22 mouse cellular contexts compared by ENCODE assay signal in the genomic region with DNA sequence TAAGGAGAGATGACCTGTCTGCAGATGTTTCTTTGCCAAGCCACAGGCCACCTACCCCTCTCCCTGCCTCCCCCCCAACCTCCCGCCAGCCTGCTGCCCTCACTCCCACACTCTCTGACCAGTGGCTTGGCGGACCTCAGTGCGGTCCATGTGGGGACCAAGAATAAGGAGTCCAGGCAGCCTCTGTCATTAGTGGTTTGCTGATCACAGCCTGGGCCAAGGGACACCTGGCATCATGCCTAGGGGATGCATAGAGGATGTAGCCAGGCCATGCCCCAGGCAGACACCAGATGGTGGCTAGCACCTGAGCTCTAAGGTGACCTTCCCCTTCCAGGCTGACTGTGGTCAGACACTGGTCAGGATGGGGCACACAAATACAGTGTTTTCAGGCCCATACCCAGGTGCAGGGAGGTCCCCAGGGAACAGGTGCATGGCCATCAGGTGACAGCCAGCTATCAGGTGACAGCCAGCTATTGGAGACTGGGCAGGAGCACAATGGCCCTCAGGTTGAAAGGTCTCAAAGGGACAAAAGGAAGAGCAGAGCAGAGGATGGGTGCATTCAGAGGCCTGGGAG. TPM values are rescaled to one million over a fixed set of nuclear protein-coding genes. Genes with fewer than 3 reads are reported as not detected.
DNase-seq lines count a peak whose midpoint lies in the region; ATAC-seq and TF ChIP-seq lines count a peak whose summit lies in the region.
"Had no signal": no experiment of that assay in that cellular context is flagged by ENCODE, and none has a peak within 500 bp of the region (broad histone marks: within the 10 kb centered on the region; RNA-seq: fewer than 3 reads in every experiment).

No protein-coding gene starts in this region.

- intact Hi-C loops in left cerebral cortex, postnatal 4 days (cut with DNase I) = no loop called here
- intact Hi-C loops in left cerebral cortex, adult 2 months (cut with DNase I) = no loop called here

- H3K36me3 ChIP-seq in CH12.LX (replicated peaks in 1 of 2; ENCODE audit: control insufficient read depth in 1 of 2, insufficient read depth in 1 of 2, low read length in 1 of 2) = no peaks in the 10 kb centered on the region
- H3K36me3 ChIP-seq: embryonic facial prominence, embryonic 15.5 days; heart, embryonic 13.5 days; limb, embryonic 15.5 days; midbrain, embryonic 13.5 days had no signal

- peaks cover 3% of the 10 kb centered on the region for H3K27me3 ChIP-seq in CH12.LX (replicated peaks)
- H3K27me3 ChIP-seq: embryonic facial prominence, embryonic 15.5 days; heart, embryonic 13.5 days; limb, embryonic 15.5 days had no signal

- H3K9ac ChIP-seq in CH12.LX (ENCODE audit: insufficient read depth, low read depth) = no peak overlapping the region
- H3K9ac ChIP-seq: embryonic facial prominence, embryonic 15.5 days; heart, embryonic 13.5 days; limb, embryonic 15.5 days; midbrain, embryonic 13.5 days had no signal

- peaks cover 6% of the 10 kb centered on the region for H3K9me3 ChIP-seq in CH12.LX (replicated peaks; ENCODE audit: low read length)
- H3K9me3 ChIP-seq: embryonic facial prominence, embryonic 15.5 days; heart, embryonic 13.5 days; limb, embryonic 15.5 days; midbrain, embryonic 13.5 days had no signal

- peaks cover 6 to 19% of the 10 kb centered on the region in 2 experiments; a peak in 3 of 4 replicates for H3K4me1 ChIP-seq in CH12.LX (ENCODE audit: control insufficient read depth in 1 of 2, insufficient read depth in 2 of 2)

- in situ Hi-C loops in CH12.LX (cut with MboI; ENCODE audit: low pct_ligation_motif_present, low pct_unique_long_range_greater_than_20kb, low sequenced_read_pairs) = loop anchor here (25.0 kb wide), 2 partner anchors 319 to 519 kb away; a partner anchor contains a TSS

- dilution Hi-C loops in CH12.LX (cut with MboI; ENCODE audit: extremely low pct_ligation_motif_present, extremely low pct_unique_long_range_greater_than_20kb, low sequenced_read_pairs) = no loop called here

- peak; percentile 72 for DNase-seq in left cerebral cortex, postnatal 4 days
- DNase-seq in left cerebral cortex, adult 2 months (ENCODE audit: extremely low spot score in 1 of 2, low spot score in 2 of 2) = no peak
- no peak for DNase-seq in CH12.LX (ENCODE audit: extremely low read depth)
- DNase-seq in cerebellum, postnatal 10 days = peak; percentile 83 to 87
- DNase-seq in adrenal gland, postnatal 36 days = no peak
- no peak for DNase-seq in thymus, adult 18-20 months
- DNase-seq: adrenal gland, adult 8-10 months; gastrocnemius, postnatal 36 days; kidney, adult 2 months; layer of hippocampus, adult 9-11 months; lung, adult 18-20 months; lung, postnatal 36 days; retina, postnatal 1 day; thymus, adult 2 months had no signal

- TF ChIP-seq POLR2A in CH12.LX (IDR thresholded peaks at IDR 0.05; ENCODE audit: low read depth, low read length) = no peak

- H3K4me3 ChIP-seq in left cerebral cortex, adult 2 months = no peak overlapping the region
- no peak overlapping the region for H3K4me3 ChIP-seq in CH12.LX (replicated peaks in 1 of 3; ENCODE audit: low read depth in 2 of 3, low read length in 2 of 3, poor library complexity in 1 of 3)
- H3K4me3 ChIP-seq: embryonic facial prominence, embryonic 15.5 days; heart, embryonic 13.5 days; limb, embryonic 15.5 days; midbrain, embryonic 13.5 days; myocyte had no signal

- H3K27ac ChIP-seq in left cerebral cortex, adult 2 months = no peak overlapping the region
- no peak overlapping the region for H3K27ac ChIP-seq in CH12.LX (ENCODE audit: insufficient read depth, low read depth)
- H3K27ac ChIP-seq: embryonic facial prominence, embryonic 15.5 days; heart, embryonic 13.5 days; limb, embryonic 15.5 days; midbrain, embryonic 13.5 days had no signal

- peak; percentile 65 for ATAC-seq in cerebellum, adult (ENCODE audit: insufficient number of reproducible peaks, low FRiP score, low TSS enrichment)
- ATAC-seq: midbrain, embryonic 13.5 days had no signal

- no peak for TF ChIP-seq EP300 in CH12.LX (IDR thresholded peaks at IDR 0.05; ENCODE audit: low read length)

- TF ChIP-seq CTCF in left cerebral cortex, adult 2 months (IDR thresholded peaks at IDR 0.05) = no peak
- no peak for TF ChIP-seq CTCF in CH12.LX (conservative IDR thresholded peaks at IDR 0.05 in 1 of 2, IDR thresholded peaks at IDR 0.05 in 1 of 2; ENCODE audit: low read depth in 2 of 2, low read length in 2 of 2)

- TF ChIP-seq RAD21 in CH12.LX (IDR thresholded peaks at IDR 0.05; ENCODE audit: low read depth, low read length) = no peak

- no peaks in the 10 kb centered on the region for H3K79me2 ChIP-seq in CH12.LX (replicated peaks; ENCODE audit: control insufficient read depth, extremely low read depth, insufficient read depth, poor library complexity, severe bottlenecking)

- H3K4me2 ChIP-seq in CH12.LX (ENCODE audit: insufficient read depth, low read depth, poor library complexity, severe bottlenecking) = no peak overlapping the region
- H3K4me2 ChIP-seq: embryonic facial prominence, embryonic 15.5 days; heart, embryonic 13.5 days; limb, embryonic 15.5 days; midbrain, embryonic 13.5 days had no signal

TF ChIP-seq in CH12.LX, 34 proteins besides CTCF, POLR2A, EP300 and RAD21:
- TF ChIP-seq USF2 (conservative IDR thresholded peaks at IDR 0.05; ENCODE audit: low read depth, low read length) = no peak
- peak; percentile 8; the same call in 1 of the 2 replicates for TF ChIP-seq TCF12 (IDR thresholded peaks at IDR 0.05; ENCODE audit: low read depth, low read length)

RNA-seq across cellular contexts. Expression of a gene that starts 5.8 kb away (rescaled TPM):
- 10 to 100 TPM; 17.2 to 17.4 TPM for total RNA-seq in left cerebral cortex, postnatal 4 days (2021)
- total RNA-seq in left cerebral cortex, adult 2 months (2021) = 10 to 100 TPM; 17.8 to 19.7 TPM
- total RNA-seq in CH12.LX (2012; rRNA removed) (12.7 and 14.2 TPM in 2 replicates), CH12.LX (2014; rRNA removed) (18.8 and 21.2 TPM in 2 replicates)
- polyA plus RNA-seq in CH12.LX (2012; ENCODE audit: insufficient read length, low read depth) = 24.9 and 25.2 TPM in 2 replicates
- 10 to 100 TPM; 51.1 to 61.4 TPM for total RNA-seq in adrenal gland, postnatal 36 days (2021)

RNA-seq across cellular contexts. Expression of a gene that starts 33.7 kb away (rescaled TPM):
- 100 to 1,000 TPM; 134 to 137 TPM for total RNA-seq in left cerebral cortex, postnatal 4 days (2021)
- total RNA-seq in left cerebral cortex, adult 2 months (2021) = 100 to 1,000 TPM; 129 to 145 TPM
- total RNA-seq in CH12.LX (2012; rRNA removed) = 0.04 TPM in 1 of 2 replicates, not detected in the other
- not detected in 2 replicates for total RNA-seq in CH12.LX (2014; rRNA removed)
- not detected in 2 replicates for polyA plus RNA-seq in CH12.LX (2012; ENCODE audit: insufficient read length, low read depth)
- 1 to 10 TPM; 2.0 TPM for total RNA-seq in adrenal gland, postnatal 36 days (2021)
- total RNA-seq: hematopoietic stem cell, adult 5-6 weeks; MEL had no signal
- polyA plus RNA-seq: myocyte had no signal

RNA-seq across cellular contexts. Expression of a gene that starts 34.3 kb away (rescaled TPM):
- 10 to 100 TPM in 1 of 2 experiments, 1 to 10 TPM in 1; 7.6 to 12.6 TPM for total RNA-seq in left cerebral cortex, postnatal 4 days (2021)
- 10 to 100 TPM; 10.8 to 11.4 TPM for total RNA-seq in left cerebral cortex, adult 2 months (2021)
- 4.9 and 5.2 TPM in 2 replicates for total RNA-seq in CH12.LX (2012; rRNA removed)
- total RNA-seq in CH12.LX (2014; rRNA removed) = 3.8 and 3.9 TPM in 2 replicates
- polyA plus RNA-seq in CH12.LX (2012; ENCODE audit: insufficient read length, low read depth) = 5.7 and 9.3 TPM in 2 replicates
- total RNA-seq in adrenal gland, postnatal 36 days (2021) = 10 to 100 TPM; 70.5 to 73.8 TPM

Comparison
In these comparisons a context has a peak if more than half of its experiments do, and no peak if none do; other contexts are left out.
1. DNase-seq: peak in left cerebral cortex, postnatal 4 days (single experiment) and cerebellum, postnatal 10 days (2 of 2); none in left cerebral cortex, adult 2 months (0 of 2), CH12.LX (single experiment), adrenal gland, postnatal 36 days (0 of 2) and thymus, adult 18-20 months (0 of 2).
2. RNA of a gene that starts 33.7 kb away (total RNA-seq): 129 to 145 TPM in left cerebral cortex, adult 2 months and 134 to 137 TPM in left cerebral cortex, postnatal 4 days; 2.0 TPM in adrenal gland, postnatal 36 days and 0.04 TPM in CH12.LX; every median in the first group is over 10 times any median in the second.
3. RNA of a gene that starts 34.3 kb away (total RNA-seq): 70.5 to 73.8 TPM in adrenal gland, postnatal 36 days; 7.6 to 12.6 TPM in left cerebral cortex, postnatal 4 days, 10.8 to 11.4 TPM in left cerebral cortex, adult 2 months and 3.8 to 5.2 TPM in CH12.LX; every median in the first group is over 4 times any median in the second.